Mouse (Mus musculus) gastrocnemius, postnatal 36 days (tissue): ENCODE measurements around the gene Ncapd3. TPM values are rescaled to one million over a fixed set of nuclear protein-coding genes. Genes with fewer than 3 reads are reported as not detected.

Experiments used
- DNase-seq, 2 experiments: peaks; one replicate each; pipeline ENCODE4 v3.0.0; 2022
- intact Hi-C: fragments of 180-260 bp; cut with DNase I; formaldehyde crosslinking; loops from one replicate; pipeline ENCODE4 v1.15.1; 2025
- total RNA-seq, 2 experiments: library from RNA; stranded (reverse); gene quantifications; 2 replicates each; pipeline ENCODE4 v1.2.3; 2021

Gene Ncapd3
- total RNA-seq, 2 experiments from 2014 or later: 5.6 to 6.3 TPM

- intact Hi-C loops: no loop called here
- no peak for DNase-seq
Observed at GRCm38 (mm10) chr9:27110681-27111080, 80.7 kb downstream of the Ncapd3 start.

- intact Hi-C loops: no loop called here
- no peak for DNase-seq
Observed at GRCm38 (mm10) chr9:27111756-27112155, 81.8 kb downstream of the Ncapd3 start.

GRCm38 (mm10) chr9:27121254-27121653 lies 91.3 kb downstream of the Ncapd3 start:
- DNase-seq: no peak
- intact Hi-C loops: no loop called here

GRCm38 (mm10) chr9:27122076-27122475 lies 92.1 kb downstream of the Ncapd3 start:
- intact Hi-C loops: no loop called here
- DNase-seq: no peak

- no peak for DNase-seq
- intact Hi-C loops: no loop called here
Observed at GRCm38 (mm10) chr9:27122963-27123362, 93.0 kb downstream of the Ncapd3 start.

DNA sequence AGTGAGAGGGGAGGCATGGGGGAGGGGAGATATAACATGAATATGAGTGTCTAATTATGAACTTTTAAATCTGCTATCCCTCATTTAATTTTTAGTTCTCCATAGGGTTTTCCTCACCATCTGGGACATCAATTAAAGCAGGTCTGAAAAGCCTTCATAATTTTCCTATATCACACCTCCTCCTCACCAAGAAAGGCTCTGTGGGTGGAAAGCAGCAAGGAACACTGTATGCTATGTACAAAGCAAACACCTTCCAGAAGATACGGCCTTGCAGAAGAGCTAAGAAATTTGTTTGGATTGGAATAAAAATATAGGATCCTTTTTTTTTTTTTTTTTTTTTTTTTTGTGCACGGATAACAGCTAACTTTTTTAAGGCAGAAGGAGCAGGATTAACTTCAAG lies 94.0 kb downstream of the Ncapd3 start:
- intact Hi-C loops: no loop called here

DNA sequence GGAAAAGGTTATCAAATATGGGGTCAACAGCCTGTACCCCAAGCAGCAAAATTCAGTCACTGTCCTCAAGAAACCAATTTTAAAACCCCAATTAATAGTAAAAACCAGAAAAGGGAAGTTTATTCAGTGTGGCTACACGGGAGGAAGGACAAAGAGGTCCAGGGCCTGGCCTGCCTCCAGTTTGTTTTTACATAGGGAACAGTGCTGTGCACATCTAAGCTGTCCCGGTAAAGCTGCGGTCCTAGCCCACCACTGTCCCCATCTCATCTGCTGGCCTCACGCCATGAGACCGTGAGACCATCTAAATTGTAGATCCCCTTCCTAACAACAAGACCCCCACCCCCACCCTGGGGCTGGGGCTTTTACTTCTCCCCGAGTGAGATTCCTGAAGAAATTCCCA lies 95.5 kb downstream of the Ncapd3 start:
- intact Hi-C loops: no loop called here
- no peak for DNase-seq

More for the DNA sequence above, 94.0 kb downstream of the Ncapd3 start:
- no peak for DNase-seq

GRCm38 (mm10) chr9:27126543-27126942 lies 96.6 kb downstream of the Ncapd3 start:
- intact Hi-C loops: no loop called here
- DNase-seq: no peak

DNA sequence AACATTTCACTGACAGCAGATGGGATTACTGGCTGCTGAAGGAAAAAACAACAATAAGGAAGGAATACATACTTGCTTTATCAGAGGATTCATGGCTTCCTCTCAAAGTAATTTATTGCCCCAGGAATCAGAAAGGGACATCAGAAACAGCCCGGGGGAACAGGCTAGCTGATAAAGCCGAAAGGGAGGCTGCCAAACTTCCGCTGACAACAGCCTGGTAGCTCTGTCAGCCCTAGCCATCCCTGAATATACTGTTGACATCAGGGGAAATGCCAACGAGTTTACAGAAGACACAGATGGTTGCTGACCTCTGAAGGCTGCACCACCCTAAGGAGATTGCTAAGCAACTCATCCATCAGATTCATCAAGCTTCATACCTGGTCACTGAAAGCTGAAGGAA lies 98.7 kb downstream of the Ncapd3 start:
- intact Hi-C loops: no loop called here
- no peak for DNase-seq

DNA sequence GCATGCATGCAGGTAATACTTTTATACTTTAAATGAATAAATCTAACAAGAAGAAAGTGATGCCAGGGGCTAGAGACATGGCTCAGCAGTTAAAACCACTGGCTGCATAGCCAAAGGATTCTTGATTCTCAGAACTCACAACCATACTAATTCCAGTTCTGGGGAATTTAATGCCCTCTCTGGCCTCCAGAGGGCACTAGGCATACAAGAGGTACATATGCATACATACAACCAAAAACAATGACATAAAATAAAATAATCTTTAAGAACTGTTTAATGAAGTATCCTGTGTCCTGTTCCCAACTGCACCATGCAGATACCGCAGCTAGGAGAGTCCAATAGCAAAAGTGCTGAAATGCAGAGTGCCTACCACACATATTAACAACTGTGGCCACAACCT lies 104.4 kb downstream of the Ncapd3 start:
- intact Hi-C loops: no loop called here
- no peak for DNase-seq

DNA sequence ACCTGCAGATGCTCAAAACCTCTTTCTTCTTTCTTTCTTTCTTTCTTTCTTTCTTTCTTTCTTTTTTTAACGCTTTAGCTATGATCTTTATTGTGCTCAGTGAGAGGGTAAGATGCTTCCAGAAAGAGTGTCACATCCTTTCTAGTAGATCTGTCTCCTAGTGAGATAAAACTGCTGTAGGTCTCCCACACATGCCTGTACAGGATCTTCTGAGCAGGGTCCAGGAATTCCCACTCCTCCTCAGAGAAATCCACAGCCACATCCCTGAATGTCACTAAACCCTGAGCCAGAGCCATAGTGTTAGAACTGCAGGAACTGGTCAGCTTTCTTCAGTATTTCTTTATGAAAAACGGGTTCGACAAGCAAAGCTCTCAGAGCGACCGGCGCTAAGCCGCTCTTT lies 105.4 kb downstream of the Ncapd3 start:
- intact Hi-C loops: no loop called here
- no peak for DNase-seq

DNA sequence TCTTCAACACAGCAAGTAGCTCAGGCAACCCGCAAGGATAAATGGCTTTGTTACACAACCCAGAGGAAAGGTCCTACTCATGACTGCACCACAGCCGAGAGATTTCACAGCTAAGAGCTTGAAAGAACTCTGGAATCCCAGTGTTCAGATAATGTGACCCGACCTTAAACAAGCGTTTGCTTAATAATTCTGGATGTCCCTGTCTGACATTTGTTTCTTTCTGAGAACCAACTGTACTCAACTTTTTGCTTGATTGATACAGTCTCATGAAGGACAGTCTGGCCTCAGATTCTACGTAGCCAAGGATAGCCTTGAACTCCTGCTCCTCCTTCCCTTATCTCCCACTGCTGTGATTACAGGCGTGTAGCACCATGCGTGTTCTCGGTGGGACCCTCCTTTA lies 106.7 kb downstream of the Ncapd3 start:
- intact Hi-C loops: no loop called here
- DNase-seq: no peak

DNA sequence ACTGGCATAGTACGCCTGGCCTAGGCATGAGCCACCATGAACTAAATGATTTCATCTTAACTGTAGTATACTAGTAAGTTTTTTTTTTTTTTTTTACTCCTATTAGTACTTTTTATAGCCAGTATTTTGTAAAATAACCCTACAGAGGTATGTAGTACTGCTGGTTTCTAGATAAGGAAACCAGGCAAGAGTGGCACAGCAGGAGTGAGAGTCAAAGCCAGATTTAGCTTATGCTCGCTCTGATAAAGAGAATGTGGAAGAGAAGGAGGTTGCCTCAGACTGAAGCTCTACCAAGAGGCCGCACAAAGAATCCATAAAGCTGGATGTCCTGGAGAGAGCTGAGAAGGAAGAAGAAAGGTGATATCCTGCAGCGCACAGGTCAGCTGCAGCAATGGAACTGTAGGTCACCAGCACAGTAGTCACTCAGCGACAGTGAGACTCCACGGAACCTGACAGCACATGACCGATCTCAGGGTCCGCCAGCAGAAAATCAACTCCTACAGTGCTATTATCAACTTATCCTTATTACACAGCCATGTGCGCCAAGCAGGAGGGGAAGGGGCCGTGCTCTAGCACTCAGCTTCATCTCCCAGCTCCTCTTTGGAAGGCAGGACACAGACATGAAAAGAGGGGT lies 110.6 kb downstream of the Ncapd3 start:
- intact Hi-C loops: no loop called here

DNA sequence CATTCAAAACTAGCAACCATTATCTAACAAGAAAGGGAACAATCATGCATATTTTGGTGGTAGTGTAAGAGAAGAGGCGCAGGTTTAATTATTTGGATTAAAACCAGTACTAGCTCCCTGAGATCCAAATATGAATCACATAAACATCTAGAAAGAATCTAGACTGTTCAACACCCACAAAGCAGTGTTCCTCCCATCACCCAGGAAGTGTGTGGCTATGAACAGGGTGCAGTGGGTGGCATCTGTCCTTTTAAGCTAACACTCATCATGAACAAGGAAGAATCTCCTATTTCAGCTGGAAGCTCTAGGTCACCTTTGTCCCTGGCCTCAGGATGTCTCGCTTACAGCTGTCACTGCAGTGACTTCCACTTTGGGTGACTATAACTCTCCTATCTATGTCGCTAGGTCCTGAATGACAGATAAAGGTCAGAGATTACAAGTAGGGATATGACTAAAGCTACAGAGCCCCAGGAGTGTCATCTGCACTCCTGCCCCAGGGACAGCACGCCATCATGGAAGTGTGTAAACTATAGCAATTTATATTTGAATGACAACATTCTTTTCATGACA lies 114.4 kb downstream of the Ncapd3 start:
- intact Hi-C loops: no loop called here
- DNase-seq: no peak

More for the DNA sequence above, 110.6 kb downstream of the Ncapd3 start:
- no peak for DNase-seq

Other genes starting within 250 kb of the Ncapd3 start
- 1 to 10 TPM; 5.8 to 6.1 TPM for gene Glb1l2, start 223.7 kb upstream of the Ncapd3 start, total RNA-seq
- not detected for gene Glb1l3, start 169.3 kb upstream of the Ncapd3 start, total RNA-seq
- not detected for gene Gm1110, start 107.1 kb upstream of the Ncapd3 start, total RNA-seq
- 10 to 100 TPM; 32.5 to 35.1 TPM for gene Acad8, start 30.6 kb upstream of the Ncapd3 start, total RNA-seq
- gene Thyn1, start 30.5 kb upstream of the Ncapd3 start, total RNA-seq: 10 to 100 TPM; 17.5 to 23.4 TPM
- gene Vps26b, start 110 bp upstream of the Ncapd3 start, total RNA-seq: 10 to 100 TPM; 24.7 to 24.8 TPM
- gene Jam3, start 125.2 kb downstream of the Ncapd3 start, total RNA-seq: 1 to 10 TPM; 7.1 to 8.2 TPM